Mouse (Mus musculus) neural tube, embryonic 15.5 days (tissue): Measurements from ENCODE around the gene Bend5. TPM values are rescaled to one million over a fixed set of nuclear protein-coding genes. Genes with fewer than 3 reads are reported as not detected.

Source experiments
- ATAC-seq: fragments of 200-750 bp; cut with Nextera tagmentation; 2 replicates; pipeline ENCODE4 v1.8.0; 2017; ENCODE audit warnings: mild to moderate bottlenecking, moderate TSS enrichment, moderate library complexity; ENCODE audit not compliant: low FRiP score
- H3K27ac ChIP-seq: fragments of 300-500 bp; sonication (generic); replicated peaks from 2 replicates; pipeline ENCODE4 v1.5.1; 2015; ENCODE audit warnings: mild to moderate bottlenecking, inconsistent platforms
- H3K27me3 ChIP-seq: fragments of 300-500 bp; sonication (generic); replicated peaks from 2 replicates; pipeline ENCODE4 v1.6.1; 2015; ENCODE audit warnings: inconsistent platforms
- H3K36me3 ChIP-seq: fragments of 300-500 bp; sonication (generic); 2 replicates; pipeline ENCODE4 v1.6.1; 2015; ENCODE audit warnings: inconsistent platforms
- H3K4me1 ChIP-seq: fragments of 300-500 bp; sonication (generic); 2 replicates; pipeline ENCODE4 v1.6.1; 2015; ENCODE audit warnings: inconsistent platforms
- H3K4me2 ChIP-seq: fragments of 300-500 bp; sonication (generic); 2 replicates; pipeline ENCODE4 v1.6.1; 2015; ENCODE audit warnings: inconsistent platforms, mild to moderate bottlenecking, moderate library complexity
- H3K4me3 ChIP-seq: fragments of 300-500 bp; sonication (generic); replicated peaks from 2 replicates; pipeline ENCODE4 v1.5.1; 2015; ENCODE audit warnings: mild to moderate bottlenecking, inconsistent platforms
- H3K9ac ChIP-seq: fragments of 300-500 bp; sonication (generic); replicated peaks from 2 replicates; pipeline ENCODE4 v1.6.1; 2015; ENCODE audit warnings: mild to moderate bottlenecking, inconsistent platforms
- H3K9me3 ChIP-seq: fragments of 300-500 bp; sonication (generic); replicated peaks from 2 replicates; pipeline ENCODE4 v1.6.1; 2016; ENCODE audit warnings: inconsistent platforms
- WGBS: fragments of 180-500 bp; shearing (Covaris S2); methylation state at CpG from one replicate; pipeline ENCODE4 v1.1.7; 2015; ENCODE audit warnings: mixed read lengths; 5-methylcytosine and 5-hydroxymethylcytosine counted together
- polyA plus RNA-seq: library from polyadenylated mRNA; unstranded; fragments of >200 nt; fragmentation: Nextera tagmentation; extraction: Ambion mirVana; gene quantifications from 2 replicates; pipeline ENCODE4 v1.2.1, GENCODE M21; 2015

Bend5 gene
- polyA plus RNA-seq, 1 experiment from 2014 or later: 55.3 TPM

GRCm38 (mm10) chr4:111467293-111467773, 52.5 kb downstream of the Bend5 start:
- Histone ChIP-seq H3K9me3 (no peaks in the 10 kb centered on the region), H3K36me3 (no peaks in the 10 kb centered on the region), H3K27me3 (no peaks in the 10 kb centered on the region), H3K27ac (no peak overlapping the region), H3K4me1 (peaks cover 8% of the 10 kb centered on the region), H3K4me2 (no peak overlapping the region), H3K4me3 (no peak overlapping the region), H3K9ac (no peak overlapping the region)
- ATAC-seq: no peak
- 86% methylated on average over 2 of the region's 2 CpGs for WGBS

GRCm38 (mm10) chr4:111467796-111468195, 53.0 kb downstream of the Bend5 start:
- no peak overlapping the region for H3K27ac ChIP-seq
- WGBS: 69% methylated on average over 4 of the region's 4 CpGs
- no peak overlapping the region for H3K4me3 ChIP-seq
- peaks cover 11% of the 10 kb centered on the region for H3K4me1 ChIP-seq
- no peaks in the 10 kb centered on the region for H3K9me3 ChIP-seq
- H3K36me3 ChIP-seq: no peaks in the 10 kb centered on the region
- ATAC-seq: no peak
- no peaks in the 10 kb centered on the region for H3K27me3 ChIP-seq
- H3K9ac ChIP-seq: no peak overlapping the region
- no peak overlapping the region for H3K4me2 ChIP-seq

- WGBS: 69% methylated on average over 2 of the region's 2 CpGs
- Histone ChIP-seq H3K4me2 (no peak overlapping the region), H3K27ac (no peak overlapping the region), H3K9me3 (no peaks in the 10 kb centered on the region), H3K36me3 (no peaks in the 10 kb centered on the region), H3K4me3 (no peak overlapping the region), H3K4me1 (peaks cover 15% of the 10 kb centered on the region), H3K9ac (no peak overlapping the region), H3K27me3 (no peaks in the 10 kb centered on the region)
- ATAC-seq: no peak
Observed at GRCm38 (mm10) chr4:111469847-111470246, 55.0 kb downstream of the Bend5 start.

GRCm38 (mm10) chr4:111471726-111472125, 56.9 kb downstream of the Bend5 start:
- no peak for ATAC-seq
- Histone ChIP-seq H3K9me3 (no peaks in the 10 kb centered on the region), H3K36me3 (no peaks in the 10 kb centered on the region), H3K4me3 (no peak overlapping the region), H3K9ac (no peak overlapping the region), H3K4me2 (no peak overlapping the region), H3K27me3 (no peaks in the 10 kb centered on the region), H3K4me1 (peaks cover 15% of the 10 kb centered on the region), H3K27ac (no peak overlapping the region)
- WGBS: 49% methylated on average over 3 of the region's 3 CpGs

- no peak overlapping the region for H3K4me3 ChIP-seq
- ATAC-seq: no peak; the same call in 1 of the 2 replicates
- no peaks in the 10 kb centered on the region for H3K36me3 ChIP-seq
- H3K9ac ChIP-seq: no peak overlapping the region
- H3K9me3 ChIP-seq: no peaks in the 10 kb centered on the region
- H3K27me3 ChIP-seq: no peaks in the 10 kb centered on the region
- peaks cover 15% of the 10 kb centered on the region for H3K4me1 ChIP-seq
- peak overlapping the region; percentile 11; the same call in 1 of the 2 replicates for H3K27ac ChIP-seq
- WGBS: 31% methylated on average over 3 of the region's 3 CpGs
- H3K4me2 ChIP-seq: no peak overlapping the region
Observed at GRCm38 (mm10) chr4:111472511-111472910, 57.7 kb downstream of the Bend5 start.

GRCm38 (mm10) chr4:111473014-111473413, 58.2 kb downstream of the Bend5 start:
- no peak overlapping the region for H3K4me2 ChIP-seq
- WGBS: 44% methylated on average over 1 of the region's 1 CpGs
- no peak overlapping the region for H3K9ac ChIP-seq
- no peak overlapping the region for H3K4me3 ChIP-seq
- no peak overlapping the region for H3K27ac ChIP-seq
- no peaks in the 10 kb centered on the region for H3K36me3 ChIP-seq
- no peaks in the 10 kb centered on the region for H3K9me3 ChIP-seq
- no peaks in the 10 kb centered on the region for H3K27me3 ChIP-seq
- peaks cover 15% of the 10 kb centered on the region for H3K4me1 ChIP-seq
- ATAC-seq: no peak

- 48% methylated on average over 10 of the region's 10 CpGs for WGBS
- H3K9ac ChIP-seq: no peak overlapping the region
Observed at GRCm38 (mm10) chr4:111475374-111475971, 60.7 kb downstream of the Bend5 start.

GRCm38 (mm10) chr4:111477507-111477906, 62.7 kb downstream of the Bend5 start:
- Histone ChIP-seq H3K9me3 (no peaks in the 10 kb centered on the region), H3K4me3 (no peak overlapping the region), H3K27ac (no peak overlapping the region), H3K4me1 (peaks cover 6% of the 10 kb centered on the region), H3K4me2 (no peak overlapping the region), H3K27me3 (no peaks in the 10 kb centered on the region), H3K9ac (no peak overlapping the region), H3K36me3 (no peaks in the 10 kb centered on the region)
- WGBS: 53% methylated on average over 4 of the region's 4 CpGs
- no peak for ATAC-seq

More at GRCm38 (mm10) chr4:111475374-111475971, 60.7 kb downstream of the Bend5 start:
- Histone ChIP-seq H3K27ac (0 out of 2 replicates have a peak overlapping the region, but pooled peaks have one; percentile 9), H3K27me3 (no peaks in the 10 kb centered on the region), H3K9me3 (no peaks in the 10 kb centered on the region), H3K4me3 (no peak overlapping the region), H3K4me1 (peaks cover 15% of the 10 kb centered on the region), H3K36me3 (no peaks in the 10 kb centered on the region), H3K4me2 (no peak overlapping the region)
- no peak for ATAC-seq

- no peak for ATAC-seq
- Histone ChIP-seq H3K4me3 (no peak overlapping the region), H3K9me3 (no peaks in the 10 kb centered on the region), H3K4me1 (no peaks in the 10 kb centered on the region), H3K27me3 (no peaks in the 10 kb centered on the region), H3K4me2 (no peak overlapping the region), H3K36me3 (no peaks in the 10 kb centered on the region), H3K9ac (no peak overlapping the region), H3K27ac (no peak overlapping the region)
- WGBS: 92% methylated on average over 5 of the region's 5 CpGs
Observed at GRCm38 (mm10) chr4:111483499-111483898, 68.7 kb downstream of the Bend5 start.

GRCm38 (mm10) chr4:111485189-111485588, 70.4 kb downstream of the Bend5 start:
- H3K36me3 ChIP-seq: no peaks in the 10 kb centered on the region
- H3K9ac ChIP-seq: no peak overlapping the region
- no peak overlapping the region for H3K4me2 ChIP-seq
- no peaks in the 10 kb centered on the region for H3K9me3 ChIP-seq
- no peak for ATAC-seq
- H3K4me1 ChIP-seq: no peaks in the 10 kb centered on the region
- no peaks in the 10 kb centered on the region for H3K27me3 ChIP-seq
- no peak overlapping the region for H3K4me3 ChIP-seq
- WGBS: 78% methylated on average over 5 of the region's 5 CpGs
- H3K27ac ChIP-seq: no peak overlapping the region

- Histone ChIP-seq H3K27me3 (no peaks in the 10 kb centered on the region), H3K4me3 (no peak overlapping the region), H3K9ac (no peak overlapping the region), H3K4me2 (no peak overlapping the region), H3K27ac (no peak overlapping the region), H3K9me3 (no peaks in the 10 kb centered on the region), H3K4me1 (no peaks in the 10 kb centered on the region), H3K36me3 (no peaks in the 10 kb centered on the region)
- 80% methylated on average over 5 of the region's 5 CpGs for WGBS
- no peak for ATAC-seq
Observed at GRCm38 (mm10) chr4:111486187-111486586, 71.4 kb downstream of the Bend5 start.

- no peak overlapping the region for H3K4me3 ChIP-seq
- no peak overlapping the region for H3K9ac ChIP-seq
- no peak overlapping the region for H3K4me2 ChIP-seq
- H3K27ac ChIP-seq: no peak overlapping the region
- H3K36me3 ChIP-seq: no peaks in the 10 kb centered on the region
- H3K9me3 ChIP-seq: no peaks in the 10 kb centered on the region
- no peak for ATAC-seq
- H3K27me3 ChIP-seq: no peaks in the 10 kb centered on the region
- H3K4me1 ChIP-seq: no peaks in the 10 kb centered on the region
- 90% methylated on average over 4 of the region's 4 CpGs for WGBS
Observed at GRCm38 (mm10) chr4:111487233-111487843, 72.5 kb downstream of the Bend5 start.
